Mouse (Mus musculus): ENCODE results near the gene Cfap100.

The Cfap100 gene

DNA sequence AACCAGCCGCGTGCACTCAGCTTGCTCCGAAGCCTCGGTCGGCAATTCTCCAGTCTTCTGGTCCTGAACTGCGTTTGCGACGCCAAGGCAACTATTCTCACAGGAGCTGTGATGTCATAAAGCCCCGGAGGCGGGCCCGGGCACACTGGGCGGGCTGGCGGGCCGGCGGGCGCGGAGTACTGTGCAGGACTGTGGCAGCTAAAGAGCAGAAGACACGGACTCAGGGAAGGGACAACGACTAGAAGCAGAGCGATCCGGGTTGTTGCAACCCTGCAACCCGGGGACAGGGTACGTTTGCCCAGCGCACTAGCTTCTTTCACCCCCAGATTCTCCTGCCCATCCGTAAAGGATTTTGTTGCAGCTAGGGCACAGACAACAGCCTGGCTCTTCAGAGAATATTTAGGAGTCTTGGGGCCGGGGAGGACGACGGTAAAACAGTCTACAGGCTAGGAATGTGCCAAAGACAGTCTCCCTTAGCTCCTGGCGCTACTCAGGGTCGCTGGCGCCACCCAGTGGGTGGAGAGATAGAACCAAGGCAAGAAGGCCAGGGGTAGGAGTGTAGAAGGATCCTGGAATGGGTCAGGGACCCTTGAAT, at the start of gene Cfap100:
Gene Cfap100, minus strand, starts transcription at position 418 of the 595 bp plus-strand sequence.
- DNase-seq: peak; percentile 73

DNA sequence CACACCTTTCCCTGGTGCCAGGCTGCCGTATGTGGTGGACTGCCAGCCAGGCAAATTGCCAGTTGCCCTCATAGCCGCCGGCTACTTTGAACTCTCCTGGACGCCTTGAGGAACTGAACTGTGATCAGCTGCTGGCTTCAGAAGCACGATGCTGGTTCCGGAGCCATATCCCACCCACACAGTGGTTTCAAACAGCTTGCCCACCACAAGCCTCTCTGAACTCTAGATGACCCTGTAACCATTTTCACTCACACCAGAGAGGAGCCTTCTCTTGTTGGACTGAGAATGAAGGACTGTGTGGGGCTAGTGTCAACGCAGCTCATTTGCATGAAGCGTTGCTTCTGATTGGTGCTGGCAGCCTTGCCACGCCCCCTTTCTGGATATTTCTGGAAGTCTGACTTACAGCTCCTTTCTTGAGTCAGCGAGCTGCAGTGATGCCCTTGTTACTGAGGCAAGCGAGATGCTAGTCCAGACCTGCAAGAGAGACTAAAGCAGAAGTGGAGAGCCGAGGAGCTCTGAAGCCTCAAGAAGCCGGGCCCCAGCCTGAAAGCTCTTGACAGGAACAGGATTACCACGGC, 48.4 kb upstream of the Cfap100 start:
- DNase-seq: peak; percentile 74

DNA sequence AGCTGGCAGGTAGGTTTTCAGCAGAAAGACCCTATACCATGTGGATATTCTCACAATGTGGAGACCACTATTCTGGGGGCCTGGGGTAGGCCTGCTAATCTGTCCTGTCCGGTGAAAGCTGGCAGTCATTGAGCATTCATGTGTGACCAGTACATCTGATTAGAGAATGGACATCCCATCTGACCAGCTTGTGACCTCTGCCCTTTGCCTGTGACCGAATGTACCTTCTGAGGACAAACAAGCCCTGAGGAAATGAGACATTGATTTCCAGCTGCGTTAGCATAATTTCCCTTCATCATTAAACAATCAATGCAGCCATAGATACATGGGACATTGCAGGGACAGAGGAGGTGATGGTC, 47.2 kb upstream of the Cfap100 start:
- DNase-seq: no peak

DNA sequence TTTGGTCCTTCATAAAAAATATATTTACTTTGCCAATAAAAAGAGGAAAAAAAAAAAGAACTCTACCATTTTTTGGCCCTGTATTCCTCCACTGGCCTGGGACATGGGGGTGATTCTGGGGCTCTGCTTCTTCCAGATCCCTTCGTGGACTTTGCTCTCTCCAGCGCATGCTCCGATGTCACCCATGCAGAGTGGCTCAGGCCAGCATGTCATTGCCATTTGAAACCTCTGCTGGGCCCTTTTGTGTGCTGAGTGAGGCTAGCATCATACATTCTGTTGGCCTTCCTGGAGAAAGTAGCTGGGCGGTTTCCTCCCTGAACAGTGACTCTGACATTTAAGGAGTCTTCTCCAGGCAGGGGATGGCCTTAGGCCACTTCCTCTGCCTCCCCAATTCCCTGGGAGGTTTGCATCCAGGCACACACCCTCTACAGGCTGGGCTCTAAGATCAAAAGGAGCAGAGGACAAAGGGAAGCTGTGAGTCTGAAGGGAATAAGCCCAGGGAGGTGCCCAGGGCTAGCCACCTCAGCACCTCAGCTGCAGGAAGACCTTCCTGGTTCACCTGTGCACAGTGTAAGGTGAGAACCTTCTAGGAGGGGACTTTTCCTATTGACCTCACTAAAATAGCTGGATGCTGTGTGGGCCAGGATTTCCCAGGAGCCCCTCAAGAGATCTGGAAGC, 46.7 kb upstream of the Cfap100 start:
- DNase-seq: no peak

DNA sequence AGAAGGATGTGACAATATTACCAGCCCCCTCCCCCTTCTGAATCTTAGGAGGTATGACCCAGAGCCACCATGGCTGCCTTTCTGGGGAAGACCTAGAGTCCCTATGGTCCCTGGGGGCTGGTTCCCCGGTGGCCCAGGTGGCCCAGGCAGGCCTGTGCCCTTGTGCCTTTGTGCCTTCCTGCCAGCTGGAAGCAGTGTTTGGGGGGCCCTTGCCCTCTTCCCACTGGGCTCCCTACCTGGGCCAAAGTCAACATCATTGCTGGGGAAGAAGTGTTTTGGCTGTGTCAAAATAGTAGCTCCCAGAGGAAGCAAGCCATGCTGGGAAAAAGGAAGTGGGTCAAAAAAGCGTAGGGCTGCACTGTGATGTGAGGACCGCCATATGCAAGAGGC, 45.8 kb upstream of the Cfap100 start:
- DNase-seq: no peak

DNA sequence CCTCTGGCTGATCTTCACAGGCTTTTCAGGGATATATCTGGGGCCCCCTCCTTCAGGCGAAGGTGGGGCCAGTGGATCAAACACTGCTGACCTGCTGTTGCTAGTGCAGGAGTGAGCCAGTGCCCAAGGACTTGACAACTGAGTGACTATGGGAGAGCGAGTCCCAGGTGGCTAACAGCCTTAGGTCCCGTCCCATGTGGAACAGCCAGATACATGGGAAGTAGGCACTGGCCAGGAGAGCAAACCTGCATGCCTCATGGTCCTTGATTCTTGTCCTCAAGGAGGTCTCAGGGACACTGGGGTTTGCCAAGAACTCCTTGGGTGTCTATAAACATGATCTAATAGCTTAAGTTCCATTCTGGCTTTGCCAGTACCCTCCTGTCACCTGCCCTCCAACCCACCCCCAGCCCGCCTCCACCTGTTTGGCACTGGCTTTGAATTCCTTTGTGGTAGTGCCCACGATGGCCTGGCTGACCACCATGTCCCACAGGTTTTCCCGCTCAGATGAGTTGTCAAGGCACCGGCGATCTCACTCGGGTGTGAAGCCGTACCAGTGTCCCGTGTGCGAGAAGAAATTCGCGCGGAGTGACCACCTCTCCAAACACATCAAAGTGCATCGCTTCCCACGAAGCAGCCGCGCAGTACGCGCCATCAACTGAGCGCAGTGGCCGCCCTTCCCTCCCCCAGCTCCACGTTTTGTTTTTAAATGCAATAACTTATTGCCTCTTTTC, 45.2 kb upstream of the Cfap100 start:
- DNase-seq: no peak

DNA sequence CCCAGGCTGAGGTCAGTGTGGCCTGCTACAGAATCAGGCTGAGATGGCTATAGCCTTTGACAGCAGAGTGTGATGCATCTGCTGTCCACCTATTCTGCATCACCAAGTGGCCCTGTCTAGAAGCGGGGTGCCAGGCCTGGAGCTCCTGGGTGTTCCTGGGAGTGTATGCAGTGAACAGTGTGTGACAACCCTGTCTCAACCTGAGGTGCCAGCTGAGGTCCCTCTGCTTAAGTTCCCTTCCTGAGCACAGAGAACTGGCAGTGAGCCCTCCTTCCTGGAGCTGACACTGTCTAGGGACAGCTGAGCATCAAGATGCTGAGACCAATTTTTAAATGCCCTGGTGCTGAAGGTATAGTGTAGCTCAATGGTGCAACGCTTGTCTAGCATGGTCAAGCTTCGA, 44.1 kb upstream of the Cfap100 start:
- DNase-seq: no peak

DNA sequence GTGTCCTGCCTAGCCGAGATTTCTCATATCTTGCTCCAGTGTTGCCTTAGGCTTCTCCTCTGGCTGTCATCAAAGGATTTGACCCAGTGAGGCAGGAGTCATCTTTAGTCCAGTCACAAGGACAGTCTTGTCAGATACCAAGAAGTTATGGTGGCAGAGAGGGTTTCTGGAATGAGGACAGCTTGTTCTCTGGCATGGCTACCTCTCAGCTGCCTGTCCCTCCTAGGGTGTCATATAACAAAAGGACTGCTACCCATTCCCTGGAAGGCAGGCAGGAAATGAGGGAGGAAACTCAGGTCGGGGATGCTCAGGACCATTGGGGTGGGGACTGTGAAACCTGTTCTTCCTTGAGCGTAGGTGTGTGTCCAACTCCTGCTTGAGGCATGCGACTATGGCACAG, 43.5 kb upstream of the Cfap100 start:
- no peak for DNase-seq

DNA sequence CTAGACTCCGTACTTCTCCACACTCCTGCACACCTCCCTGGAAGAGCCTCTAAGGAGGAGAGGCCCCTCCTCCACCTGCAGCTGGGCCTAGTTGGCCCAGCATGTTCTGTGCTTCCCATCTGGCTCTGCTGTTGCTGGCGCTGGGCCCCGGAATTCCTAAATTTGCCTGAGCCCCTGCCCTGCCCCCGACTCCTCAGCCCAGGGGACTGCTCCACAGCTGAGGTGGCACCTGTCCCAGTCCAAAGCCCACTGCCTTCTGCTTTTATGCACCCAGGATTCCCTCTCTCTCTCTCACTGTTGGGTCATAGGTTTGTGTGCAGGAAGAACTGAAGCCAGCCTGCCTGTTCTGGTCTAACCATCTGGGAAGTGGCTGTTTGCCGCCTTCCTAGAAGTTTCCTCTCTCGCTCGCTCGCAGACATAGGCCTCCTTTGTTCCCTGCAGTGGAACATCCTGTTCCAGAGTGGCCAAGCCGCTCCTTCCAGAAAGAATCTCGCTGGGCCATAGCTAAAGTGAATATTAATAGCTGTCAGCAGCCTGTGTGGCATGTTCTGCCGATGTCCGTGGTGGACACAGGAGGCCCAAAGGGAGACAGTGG, 42.4 kb upstream of the Cfap100 start:
- peak; percentile 74 for DNase-seq

DNA sequence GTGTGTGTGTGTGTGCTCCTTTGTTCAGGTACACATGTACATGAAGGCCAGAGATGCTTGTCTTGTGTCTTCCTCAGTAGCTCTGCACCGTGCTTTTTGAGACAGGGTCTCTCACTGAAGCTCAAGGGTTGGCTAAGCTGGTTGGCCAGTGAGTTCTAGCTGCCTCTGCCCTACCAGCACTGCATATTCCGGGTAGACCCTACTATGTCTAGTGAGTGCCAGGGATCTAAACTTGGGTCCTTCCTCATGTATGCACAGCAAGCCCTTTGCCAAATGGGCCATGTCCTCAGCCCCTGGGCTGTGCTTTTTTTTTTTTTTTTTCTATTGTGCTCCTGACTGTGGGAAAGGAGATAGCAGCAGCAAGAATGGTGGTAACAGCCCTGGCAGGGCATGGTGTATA, 41.7 kb upstream of the Cfap100 start:
- DNase-seq: no peak

DNA sequence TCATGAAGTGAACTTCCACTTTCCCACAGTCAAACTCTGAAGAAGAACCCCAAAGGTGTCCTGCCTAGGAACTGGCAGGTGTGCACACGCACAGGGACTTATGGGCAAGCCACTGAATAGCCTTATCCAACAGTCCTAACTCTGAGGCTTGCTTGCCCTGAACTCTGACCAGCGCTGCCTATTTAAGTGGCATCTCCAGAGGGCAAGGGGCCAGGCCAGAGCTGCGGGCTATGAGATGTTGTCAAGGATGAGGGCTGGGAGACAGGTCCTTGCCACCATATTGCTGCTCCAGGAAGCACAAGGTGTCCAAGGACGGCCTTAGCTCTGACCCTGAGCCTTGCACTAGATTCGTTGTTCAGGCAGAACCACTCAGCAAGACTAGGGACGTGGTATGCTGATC, 40.4 kb upstream of the Cfap100 start:
- DNase-seq: no peak

DNA sequence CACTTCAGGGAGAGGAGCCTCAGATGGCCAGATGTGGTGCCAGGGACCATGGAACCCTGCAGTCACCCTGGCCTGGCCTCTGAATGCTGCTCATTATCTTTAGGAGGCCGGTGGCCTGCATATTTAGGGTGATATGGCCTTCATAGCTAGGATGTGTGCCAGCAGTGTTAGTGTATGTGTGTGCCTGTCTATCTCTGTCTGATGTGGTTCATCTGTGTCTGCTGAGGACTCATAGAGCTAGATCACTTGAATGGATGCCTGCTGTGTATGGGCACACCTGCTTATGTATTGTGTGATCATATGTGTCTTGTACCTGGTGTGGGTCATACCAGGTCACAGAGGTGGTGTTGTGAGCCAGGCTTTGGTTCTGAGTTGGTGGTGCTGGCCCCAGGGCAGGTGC, 39.6 kb upstream of the Cfap100 start:
- no peak for DNase-seq

DNA sequence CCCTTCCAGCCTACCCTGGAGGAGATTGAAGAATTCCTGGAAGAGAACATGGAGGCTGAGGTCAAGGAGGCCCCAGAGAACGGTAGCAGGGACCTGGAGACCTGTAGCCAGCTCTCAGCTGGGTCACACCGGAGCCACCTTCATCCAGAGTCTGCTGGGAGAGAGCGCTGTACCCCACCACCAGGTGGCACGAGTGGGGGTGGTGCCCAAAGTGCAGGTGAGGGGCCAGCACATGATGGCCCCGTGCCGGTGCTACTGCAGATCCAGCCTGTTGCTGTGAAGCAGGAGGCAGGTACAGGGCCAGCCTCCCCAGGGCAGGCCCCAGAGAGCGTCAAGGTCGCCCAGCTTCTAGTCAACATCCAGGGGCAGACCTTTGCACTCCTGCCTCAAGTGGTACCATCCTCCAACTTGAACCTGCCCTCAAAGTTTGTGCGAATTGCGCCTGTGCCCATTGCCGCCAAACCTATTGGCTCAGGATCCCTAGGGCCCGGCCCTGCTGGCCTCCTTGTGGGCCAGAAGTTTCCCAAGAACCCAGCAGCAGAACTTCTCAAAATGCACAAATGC, 38.3 kb upstream of the Cfap100 start:
- DNase-seq: no peak

DNA sequence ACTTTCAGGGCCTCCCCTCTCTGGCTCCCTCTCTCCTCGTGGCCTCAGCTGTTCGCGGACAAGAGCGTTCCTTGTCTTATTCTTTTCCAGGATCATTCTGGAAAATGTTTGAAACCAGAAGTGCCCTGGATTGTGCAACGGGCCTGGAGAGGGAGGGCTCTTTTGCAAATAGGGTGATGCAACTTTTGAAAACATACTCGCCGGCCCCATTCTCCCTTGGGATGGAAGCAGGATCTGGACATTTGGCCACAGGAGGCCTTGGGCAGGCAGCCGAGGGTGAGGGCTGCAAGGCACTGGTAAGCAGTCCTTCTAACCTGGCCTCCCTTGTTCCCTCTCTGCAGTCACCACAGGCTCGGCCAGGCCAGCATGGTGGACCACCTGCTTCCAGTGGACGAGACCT, 37.5 kb upstream of the Cfap100 start:
- no peak for DNase-seq

DNA sequence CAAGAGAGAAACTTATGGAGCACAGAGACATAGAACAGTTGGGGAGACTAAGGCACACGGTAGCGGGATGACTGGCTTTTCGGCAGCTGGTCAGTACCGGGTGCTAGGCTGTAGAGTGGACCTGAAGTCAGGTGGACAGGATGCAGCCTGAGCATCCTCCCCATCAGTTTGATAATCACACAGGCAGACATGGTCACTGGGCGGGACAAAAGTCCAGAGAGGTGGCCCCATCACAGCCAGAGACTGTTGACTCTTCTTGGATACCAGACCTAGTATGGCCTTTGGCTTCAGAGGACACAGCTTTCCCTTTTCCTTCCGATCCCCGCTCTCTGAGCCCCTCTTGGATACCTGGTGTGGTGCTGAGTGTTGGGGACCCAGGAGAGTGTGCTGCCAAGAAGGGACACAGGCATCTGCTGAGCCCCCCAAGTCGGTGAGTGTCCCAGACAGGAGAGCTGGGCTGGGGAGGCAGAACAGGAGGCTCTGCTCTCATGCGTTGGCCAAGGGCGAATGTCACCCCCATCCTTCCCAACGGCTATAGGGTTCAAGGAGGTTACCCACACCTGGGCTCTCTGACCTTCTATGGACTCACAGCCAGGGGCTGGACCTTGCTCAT, 36.5 kb upstream of the Cfap100 start:
- DNase-seq: no peak

DNA sequence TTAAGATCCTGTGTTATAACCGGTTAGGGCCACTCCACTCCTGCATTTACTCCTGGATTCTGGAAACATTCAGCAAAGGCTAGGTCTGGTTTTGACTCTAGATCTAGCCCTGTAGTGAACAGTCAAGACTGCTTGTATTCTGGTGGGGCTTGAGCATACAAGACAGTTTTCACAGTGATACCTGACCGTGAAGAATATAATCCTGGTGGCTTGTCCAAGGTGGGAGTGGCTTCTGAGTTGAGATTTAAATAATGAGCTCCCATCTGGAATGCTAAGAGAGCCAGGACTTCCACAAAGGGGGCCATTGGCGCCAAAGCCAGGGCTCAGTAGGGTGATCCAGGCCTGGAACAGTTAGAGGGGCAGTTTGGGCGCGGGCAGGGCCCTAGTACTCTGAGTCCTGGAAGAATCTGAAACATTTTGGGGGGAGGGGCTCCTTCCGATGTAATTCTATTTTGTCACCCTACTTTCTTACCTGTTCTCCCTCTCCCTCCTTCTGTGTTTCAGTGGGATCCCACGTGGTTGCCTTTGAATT, 35.4 kb upstream of the Cfap100 start:
- DNase-seq: no peak

DNA sequence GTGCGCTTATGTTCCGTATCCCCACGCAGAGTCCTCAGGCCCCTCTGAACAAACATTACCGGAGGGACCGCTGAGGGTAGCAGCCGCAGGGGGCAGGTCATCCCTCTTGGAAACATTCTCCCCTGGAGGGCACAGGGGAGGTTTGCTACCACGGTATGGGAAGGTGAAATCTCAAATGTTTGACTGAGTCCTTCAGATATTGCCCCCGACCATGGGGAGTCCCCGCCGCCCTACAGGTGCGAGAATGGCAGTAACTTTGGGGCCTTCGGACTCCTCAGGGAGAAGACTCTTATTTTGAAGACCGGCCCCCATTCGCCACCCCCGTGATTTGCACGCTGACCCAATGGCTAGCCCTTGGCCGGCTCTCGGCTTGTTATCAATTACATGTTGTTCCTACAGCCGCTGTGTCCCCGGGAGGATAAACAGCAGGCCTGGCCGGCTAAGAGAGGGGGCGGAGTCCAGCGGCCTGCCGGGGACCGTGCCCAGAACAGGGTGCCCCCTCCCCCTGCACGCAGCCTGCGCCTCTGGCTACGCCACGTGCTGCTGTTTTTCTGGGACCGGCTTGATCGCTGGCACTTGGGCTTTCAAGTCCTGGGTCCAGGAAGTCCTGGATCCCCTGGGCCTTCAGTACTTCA, 34.7 kb upstream of the Cfap100 start:
- peak; percentile 91 for DNase-seq

DNA sequence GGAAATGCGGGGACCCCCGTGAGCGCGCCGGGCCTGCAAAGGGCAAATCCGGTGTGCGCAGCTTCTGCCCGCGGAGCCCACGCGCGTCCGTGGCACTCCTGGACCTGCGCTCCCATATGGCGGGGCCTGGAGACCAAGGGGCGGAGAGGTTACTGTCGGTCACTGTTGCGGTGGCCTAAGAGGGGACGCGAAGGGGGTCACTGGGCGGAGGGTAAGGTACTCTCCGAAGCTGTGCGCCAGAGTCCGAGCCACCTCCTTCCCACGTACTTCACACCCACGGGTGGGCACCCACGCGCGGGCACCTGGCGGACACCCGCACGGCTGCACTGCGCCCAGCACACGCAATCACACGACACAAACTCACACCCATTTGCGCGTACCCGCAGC, 34.2 kb upstream of the Cfap100 start:
- DNase-seq: peak; percentile 44

DNA sequence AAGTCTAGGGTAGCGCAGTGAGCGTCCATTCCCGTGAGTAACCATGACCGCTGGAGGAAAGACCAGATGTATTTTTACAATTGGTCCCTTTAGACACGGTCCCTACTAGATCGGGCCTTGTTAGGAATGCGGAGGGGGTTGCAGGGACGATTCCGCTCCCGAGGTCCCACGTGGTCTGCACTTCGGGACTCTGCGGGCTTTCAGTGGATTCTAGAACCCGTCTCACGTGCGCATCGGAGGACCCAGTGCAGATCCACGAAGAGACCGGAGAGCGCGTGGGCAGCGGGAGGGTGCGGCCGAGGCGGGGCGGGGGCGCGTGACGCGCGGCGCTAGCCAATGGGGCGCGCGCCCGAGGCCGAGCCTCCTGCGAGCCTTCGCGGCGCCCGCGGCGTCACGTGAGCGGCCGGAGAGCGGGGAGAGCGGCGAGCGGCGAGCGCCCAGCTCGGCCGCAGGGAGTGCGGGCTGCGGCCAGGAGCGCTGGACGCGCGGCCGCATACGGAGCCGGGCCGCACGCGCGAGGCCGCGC, 33.6 kb upstream of the Cfap100 start, which contains the start of gene Klf15:
Gene Klf15, plus strand, starts transcription at position 396 of the 526 bp plus-strand sequence.
- peak; percentile 92 for DNase-seq

DNA sequence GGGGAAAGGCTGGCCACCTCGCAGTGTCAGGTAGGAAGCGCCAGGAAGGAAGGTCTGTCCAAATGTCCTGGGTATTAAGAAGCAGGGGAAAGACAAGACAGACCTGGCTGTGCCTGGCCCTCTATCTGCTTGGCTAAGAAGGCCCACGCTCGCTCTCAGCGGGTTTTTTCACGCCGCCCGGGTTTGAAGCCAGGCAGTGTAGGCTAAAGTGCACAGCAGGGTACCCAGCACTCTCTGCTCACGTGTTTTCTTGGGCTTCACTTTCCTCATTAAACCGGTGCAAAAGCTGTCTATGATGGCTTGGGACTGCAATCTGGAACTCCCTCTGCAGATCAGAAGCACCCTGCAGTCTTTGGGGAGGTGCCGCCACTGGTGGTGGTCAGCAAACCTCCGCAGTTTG, 33.2 kb upstream of the Cfap100 start:
- DNase-seq: no peak

DNA sequence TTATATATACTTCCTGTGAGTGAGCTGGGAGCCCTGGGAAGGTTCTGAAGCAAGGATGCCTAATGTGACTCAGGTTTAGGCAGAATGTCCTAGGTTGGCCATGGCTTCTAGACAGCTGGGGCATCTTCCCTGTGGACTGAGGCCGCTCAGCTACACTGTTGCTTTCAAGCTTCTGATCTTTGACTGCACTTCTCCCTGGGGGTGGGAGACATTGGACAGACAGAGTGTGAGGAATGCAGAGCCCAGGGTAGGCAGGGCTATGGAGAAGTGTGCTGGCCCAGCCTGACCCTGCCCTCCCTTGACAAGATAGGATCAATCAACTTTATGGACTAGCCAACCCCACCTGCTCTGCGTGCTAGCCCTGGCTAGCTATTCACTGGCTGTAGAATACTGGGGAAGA, 32.6 kb upstream of the Cfap100 start:
- DNase-seq: no peak

DNA sequence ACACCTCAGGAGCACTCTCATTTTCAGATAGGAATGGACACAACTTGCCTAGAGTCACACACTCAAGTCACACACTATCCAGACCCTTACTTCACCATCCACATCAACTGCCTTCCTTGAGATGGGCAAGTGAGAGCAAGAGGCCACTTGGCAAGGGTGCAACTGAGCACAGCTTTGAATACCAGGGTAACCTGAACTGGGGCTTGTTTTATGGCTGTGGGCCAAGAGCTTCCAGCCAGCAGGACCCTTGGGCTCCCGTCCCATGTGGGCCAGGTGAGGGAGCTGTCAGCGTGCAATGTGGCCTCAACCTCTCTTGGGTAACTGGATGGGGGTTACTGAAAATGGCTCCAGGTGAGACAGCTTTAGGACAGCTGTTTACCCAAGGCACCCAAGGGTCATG, 28.8 kb upstream of the Cfap100 start:
- DNase-seq: no peak
